Mouse (Mus musculus): Measurements from ENCODE around the gene Hist1h1b.

DNA sequence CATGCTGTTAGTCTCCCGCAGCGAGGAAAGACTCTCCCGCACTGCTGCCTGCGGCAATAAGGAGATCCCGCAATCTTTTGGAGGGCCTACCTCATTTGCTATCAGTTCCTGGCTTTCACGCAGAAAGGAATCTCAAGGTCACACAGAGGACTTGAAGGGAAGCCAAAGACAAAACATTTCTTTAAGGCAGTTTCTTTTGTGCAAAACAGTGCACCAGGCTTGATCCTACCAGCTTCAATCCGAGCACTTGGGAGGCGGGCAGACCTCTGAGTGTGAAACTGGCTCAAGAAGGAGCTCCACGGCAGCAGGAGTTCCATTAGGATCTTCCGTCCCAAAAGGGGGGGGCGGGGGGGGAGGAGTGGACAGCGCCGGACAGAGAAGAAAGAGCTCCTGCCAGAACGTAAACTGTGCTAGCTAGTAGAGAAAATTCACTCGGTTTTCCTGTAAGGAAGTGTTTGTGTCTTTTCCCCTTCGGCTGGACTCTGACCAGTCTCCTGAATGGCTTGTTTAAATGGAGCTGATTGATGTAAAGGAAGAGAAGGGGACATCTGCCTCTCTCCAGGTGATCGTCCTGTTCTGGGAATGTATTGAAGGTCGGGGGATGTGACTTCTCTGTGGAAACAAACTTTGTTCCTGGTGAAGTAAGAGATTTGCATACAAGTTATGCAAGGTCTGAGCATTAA lies 10.3 kb upstream of the Hist1h1b start:
- TF ChIP-seq CTCF (IDR thresholded peaks at IDR 0.05; ENCODE audit: low read depth), result no peak
- TF ChIP-seq EP300 (IDR thresholded peaks at IDR 0.05; ENCODE audit: low read depth), result no peak
